Mouse (Mus musculus): ENCODE measurements around the gene Baiap2l1.
"Not testable (repeated sequence)": the region's sequence is repeated elsewhere in the genome, so short reads cannot be mapped to it uniquely, and the experiment has no call there.

The Baiap2l1 gene

DNA sequence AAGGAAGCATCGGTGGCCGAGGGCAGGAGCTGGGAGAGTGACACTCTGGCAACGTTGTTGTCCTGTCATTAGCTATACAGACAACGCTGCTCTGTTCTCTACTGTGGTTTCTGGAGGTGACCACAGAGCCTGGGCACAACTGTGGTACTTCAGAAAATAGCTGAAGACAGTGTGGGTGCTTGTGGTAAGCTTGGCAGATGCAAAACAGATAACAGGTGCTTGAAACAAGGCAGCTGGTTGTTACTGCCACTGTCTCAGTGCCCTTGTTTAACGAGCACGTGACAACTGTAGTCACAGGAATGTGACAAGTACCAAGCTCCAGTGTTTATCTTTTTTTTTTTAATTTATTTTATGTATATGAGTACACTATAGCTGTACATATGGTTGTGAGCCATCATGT is 13.3 kb downstream of the Baiap2l1 start:
- DNase-seq = no peak

DNA sequence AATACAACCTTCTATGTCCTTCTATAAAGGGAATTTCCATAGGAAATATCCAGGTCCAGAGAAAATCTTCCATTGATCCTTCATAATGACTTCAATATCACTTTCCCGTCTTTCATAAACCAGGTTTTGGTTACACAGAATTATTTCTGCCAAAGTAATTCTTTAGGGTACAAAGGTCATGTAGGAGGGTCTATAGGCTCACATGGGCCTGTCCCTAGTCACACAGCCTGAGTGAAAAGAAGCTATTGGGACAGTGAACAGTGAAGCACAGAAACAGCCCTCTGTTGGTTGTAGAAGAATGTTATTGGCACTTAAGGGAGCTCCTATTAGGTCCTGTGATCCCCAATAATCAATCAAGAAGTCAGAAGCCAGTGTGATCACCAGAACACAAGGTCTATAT is 16.8 kb downstream of the Baiap2l1 start:
- DNase-seq = no peak

DNA sequence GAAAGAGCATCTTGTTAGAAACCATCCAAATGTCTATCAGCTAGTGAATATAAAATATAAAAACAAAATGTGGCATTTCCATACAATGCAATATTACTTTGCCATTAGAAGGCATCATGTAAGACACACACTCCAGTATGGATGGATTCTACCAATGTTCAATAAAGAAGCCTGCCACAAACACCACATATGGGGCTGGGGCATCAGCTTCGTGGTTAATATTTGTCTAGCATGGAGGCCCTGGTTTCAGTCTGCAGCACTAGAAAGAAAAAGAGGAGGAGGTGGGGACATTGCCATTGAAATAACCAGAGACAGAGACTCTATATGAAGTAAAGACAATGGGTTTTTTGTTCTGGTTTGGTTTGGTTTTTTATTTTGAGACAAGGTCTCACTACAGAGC is 19.1 kb downstream of the Baiap2l1 start:
- no peak for DNase-seq

DNA sequence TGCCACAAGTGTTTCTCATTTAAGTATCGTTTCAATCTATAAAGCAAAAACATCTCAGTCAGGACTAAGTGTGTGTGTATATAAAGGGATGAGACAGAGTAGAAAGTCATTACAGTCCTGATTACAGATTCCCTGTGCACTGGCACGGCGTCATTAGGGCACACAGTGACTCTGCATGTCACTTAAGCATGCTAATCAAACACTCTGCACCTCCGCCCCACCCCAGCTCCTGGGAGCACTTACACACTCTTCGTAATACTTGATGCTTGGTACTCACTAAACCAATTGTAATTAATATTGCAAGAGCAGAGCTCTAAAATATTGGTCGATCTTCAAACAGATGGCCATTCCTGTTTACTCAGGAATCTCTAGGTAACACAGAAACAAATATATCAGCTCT is 22.6 kb downstream of the Baiap2l1 start:
- DNase-seq = not testable (repeated sequence)

DNA sequence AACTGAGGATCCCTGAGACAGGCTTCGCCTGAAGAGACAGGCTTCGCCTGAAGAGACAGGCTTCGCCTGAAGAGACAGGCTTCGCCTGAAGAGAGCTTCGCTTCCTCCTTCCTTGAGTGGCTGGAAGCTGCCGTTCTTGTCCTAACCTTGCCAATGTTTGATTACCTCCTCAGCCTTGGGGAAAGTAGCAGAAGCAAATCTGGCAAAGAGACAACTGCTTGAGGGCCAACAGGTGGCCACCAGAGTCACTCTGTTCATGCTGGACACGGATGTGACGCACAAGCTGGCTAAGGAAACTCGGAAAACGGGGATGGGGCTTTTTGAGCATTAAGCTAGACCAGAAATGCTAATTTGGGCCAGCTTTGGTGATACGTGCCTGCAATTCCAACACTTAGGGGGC is 23.9 kb downstream of the Baiap2l1 start:
- DNase-seq = no peak

DNA sequence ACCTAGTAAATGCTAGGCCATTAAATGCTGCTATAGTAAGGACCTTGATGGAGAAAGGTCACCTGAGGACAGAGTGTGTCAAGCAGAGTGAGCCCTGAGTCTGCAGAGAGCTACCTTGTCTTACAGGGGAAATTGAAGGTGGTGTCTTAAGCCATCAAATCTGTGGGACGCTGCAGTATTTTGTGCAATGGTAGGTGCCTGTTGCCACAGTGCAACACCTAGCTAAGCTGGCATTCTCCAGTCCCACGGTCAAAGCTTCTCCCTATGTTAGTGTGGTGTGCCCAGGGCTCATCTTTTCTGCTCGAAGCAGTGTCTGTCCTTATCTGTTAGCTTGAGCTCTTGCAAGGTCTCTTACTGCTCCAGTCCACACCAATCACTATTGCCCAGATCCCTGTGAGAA is 35.2 kb downstream of the Baiap2l1 start:
- DNase-seq = no peak

DNA sequence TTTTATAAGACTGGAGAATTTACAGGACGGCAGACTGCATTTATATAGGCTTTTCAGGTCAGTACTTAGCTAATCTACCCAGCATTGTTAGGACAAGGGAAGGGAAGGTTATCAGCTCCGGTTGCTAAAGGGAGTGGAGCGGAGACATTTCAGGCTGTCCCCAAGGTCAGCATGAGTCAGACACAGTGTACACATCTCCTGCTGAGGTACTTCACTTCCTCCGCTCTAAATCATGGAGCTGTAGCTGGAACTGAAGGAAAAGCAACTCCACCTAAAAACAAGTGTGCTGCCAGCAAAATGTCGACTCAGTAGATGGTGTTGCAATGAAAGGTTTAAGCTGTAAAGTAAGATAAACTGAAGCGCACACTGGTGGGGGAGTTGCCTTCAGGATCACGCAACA is 36.2 kb downstream of the Baiap2l1 start:
- no peak for DNase-seq

DNA sequence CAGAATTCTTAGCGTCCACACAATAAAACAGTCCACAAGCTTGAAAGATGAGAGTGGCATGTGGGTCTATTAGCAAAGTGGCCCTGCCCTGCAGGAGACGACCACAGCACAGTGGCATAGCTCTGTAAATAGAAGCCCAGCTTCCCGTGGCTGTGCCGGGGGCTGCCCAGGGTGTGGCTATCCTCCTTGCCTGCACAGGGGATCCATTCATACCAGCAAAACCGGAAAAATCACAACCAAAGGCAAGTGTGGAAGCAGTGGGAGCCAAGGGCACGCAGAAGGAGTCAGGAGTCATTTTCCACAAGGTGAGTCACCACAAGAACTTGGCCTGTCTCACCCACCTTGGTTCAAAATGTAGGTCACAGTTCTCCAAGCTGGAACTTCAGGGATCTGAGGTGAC is 39.6 kb downstream of the Baiap2l1 start:
- no peak for DNase-seq

DNA sequence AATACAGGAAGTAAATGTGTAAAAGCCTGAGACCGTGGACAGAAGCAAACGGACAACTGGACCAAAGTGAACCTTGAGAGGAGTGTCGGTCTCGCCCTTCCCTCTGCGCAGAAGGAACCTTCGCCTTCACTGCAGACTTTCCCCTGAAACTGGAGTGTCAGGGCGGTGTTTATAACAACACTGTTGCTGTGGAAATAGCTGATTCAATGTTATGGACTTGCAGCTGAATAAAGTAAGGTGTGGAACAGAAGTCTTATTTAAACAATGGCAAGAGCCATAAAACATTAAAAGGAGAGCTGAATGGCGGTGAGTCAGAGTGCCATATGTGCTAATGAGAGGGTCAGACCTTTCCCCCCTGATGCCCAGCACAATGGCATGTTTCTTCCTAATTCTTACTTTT is 40.5 kb downstream of the Baiap2l1 start:
- DNase-seq = no peak

DNA sequence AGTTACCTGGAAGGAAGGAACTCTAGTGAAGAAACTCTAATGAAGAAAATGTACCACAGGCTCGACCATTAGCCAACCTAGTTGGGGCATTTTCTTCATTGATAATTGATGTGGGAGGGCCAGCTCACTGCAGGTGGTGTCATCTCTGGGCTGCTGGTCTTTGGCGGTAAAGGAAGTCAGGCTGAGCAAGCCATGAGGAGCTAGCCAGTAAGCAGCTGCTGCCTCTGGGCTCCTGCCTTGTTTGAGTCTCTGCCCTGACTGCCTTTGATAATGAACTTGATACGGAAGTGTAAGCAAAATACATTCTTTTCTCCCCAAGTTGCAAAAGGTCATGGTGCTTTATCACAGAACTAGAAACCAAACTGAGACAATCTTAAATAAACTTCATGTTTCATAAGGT is 41.5 kb downstream of the Baiap2l1 start:
- DNase-seq = no peak

DNA sequence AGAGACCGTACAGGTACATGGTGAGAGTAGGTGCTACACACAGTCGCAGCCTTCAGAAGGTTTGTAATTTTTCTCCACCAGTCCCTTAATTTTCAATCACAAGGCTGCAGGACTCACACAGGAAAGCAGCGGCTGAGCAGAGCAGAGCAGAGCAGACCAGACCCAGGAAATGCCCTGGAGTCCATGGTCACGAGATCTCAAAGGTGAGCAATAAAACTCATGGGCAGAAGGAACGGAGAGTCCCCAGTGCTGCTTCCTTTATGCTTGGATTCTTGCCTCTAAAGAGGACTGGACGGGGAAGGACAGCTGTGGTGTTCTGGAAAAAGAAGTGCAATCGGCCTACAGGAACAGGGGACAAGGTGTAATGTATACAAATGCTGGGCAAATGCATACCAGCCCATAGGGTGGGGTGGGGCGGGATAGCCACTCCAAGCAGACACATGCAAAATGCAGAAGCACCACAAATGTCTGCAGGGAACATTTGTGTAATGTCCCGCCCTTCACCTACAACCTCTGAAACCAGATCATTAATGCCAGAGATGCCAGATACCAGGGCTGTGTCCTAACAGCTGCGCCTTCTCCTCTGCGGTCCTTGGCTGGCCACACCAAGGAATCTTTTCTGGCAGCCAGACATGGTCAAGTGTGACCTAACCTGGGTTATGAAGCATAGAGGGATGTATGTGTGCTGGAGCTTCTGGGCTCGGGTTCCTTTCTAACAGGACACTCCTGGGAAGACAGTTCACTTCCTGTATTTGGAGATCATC is 43.0 kb downstream of the Baiap2l1 start:
- DNase-seq = no peak

DNA sequence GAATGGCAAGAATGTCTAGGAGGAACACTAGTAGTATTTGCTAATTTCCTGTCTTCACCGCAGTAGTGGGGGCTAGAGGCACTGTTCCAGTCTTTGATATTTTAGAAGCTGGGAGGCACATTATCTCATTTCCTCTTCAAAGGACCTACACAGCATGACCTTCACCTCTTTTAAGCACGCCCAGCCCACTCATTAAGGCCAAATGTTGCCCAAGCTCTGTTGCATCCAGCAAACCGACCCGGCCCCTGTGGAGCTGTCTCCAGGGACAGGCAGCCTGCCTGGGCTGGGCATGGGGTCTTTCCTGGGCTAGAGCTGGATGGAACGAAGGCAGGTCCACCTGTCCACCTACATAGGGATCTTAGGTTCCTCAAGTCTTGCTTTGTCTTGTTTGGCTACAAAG is 44.6 kb downstream of the Baiap2l1 start:
- DNase-seq = no peak

DNA sequence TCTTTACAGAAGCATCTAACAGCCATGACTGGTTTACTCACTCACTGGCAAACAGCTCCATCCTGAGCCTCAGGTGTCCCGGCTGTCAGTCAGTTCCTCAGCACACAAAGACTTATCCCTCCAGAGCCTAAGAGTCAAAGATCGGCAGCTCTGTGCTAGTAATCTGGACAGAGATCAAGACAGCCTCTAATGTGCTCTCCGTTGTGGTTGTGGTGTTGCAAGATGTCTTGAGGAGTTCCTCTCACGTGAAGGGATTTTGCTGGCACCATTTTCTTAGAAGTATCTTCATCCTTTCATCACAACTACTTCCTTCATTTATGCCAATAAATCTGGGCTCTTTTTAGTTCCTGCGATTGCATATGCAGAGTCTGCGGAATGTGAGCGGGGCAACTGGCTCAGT is 45.7 kb downstream of the Baiap2l1 start:
- no peak for DNase-seq

DNA sequence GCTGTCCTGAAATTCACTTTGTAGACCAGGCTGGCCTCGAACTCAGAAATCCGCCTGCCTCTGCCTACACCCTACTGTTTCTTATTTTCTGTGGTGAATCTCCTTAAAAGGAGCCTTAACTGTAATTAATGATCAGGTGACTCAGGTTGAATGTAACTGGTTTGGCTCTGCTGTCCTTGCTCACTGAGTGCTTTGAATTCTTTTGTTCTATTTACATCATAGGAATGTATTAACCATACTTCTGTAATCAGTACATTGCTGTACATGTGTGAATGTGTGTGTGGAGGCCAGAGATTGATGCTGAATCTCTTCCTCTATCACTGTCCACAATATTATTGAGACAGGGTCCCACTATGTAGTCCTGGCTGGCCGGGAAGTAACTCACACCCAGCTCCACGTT is 49.0 kb downstream of the Baiap2l1 start:
- no peak for DNase-seq

DNA sequence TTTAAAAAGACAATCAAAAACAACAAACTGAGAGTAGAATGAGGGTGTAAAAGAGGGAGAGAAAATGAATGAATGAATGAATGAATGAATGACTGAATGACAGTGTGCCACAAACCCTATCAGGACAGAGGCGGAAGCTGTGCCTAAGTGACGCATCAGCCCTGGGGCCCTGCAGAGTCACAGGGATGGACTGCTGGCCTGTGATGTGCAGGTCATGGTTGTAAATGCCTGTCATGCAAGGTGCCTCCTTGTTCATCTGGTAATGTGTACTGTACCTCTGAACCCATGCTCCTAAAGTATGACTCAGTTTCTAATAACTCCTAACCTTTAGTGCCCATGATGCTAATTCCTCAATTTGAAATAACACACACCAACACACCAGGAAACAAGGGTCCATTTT is 54.8 kb downstream of the Baiap2l1 start:
- no peak for DNase-seq

DNA sequence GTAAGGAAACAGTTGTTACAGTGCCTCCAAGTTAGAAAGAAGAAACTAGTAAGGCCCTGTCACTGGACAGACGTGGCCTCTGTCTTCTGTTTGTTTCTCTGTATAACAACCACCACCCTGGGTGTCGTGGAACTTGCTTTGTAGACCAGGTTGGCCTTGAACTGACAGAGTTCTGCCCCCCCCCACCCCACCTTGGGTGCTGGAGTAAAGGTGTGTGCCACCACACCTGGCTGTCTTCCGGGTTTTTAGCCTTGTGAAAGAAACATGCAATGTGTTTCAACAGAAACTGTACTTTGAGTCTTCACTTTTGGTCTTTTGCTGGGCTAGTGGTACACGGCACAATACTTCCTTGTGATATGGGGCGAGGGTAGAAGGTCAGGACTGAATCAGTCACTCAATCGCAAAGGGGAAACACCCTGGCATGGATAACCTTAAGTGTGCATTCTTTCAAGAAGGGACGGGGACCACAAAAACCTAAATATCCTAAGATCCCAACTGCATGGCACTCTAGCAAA is 61.8 kb downstream of the Baiap2l1 start:
- DNase-seq = no peak

DNA sequence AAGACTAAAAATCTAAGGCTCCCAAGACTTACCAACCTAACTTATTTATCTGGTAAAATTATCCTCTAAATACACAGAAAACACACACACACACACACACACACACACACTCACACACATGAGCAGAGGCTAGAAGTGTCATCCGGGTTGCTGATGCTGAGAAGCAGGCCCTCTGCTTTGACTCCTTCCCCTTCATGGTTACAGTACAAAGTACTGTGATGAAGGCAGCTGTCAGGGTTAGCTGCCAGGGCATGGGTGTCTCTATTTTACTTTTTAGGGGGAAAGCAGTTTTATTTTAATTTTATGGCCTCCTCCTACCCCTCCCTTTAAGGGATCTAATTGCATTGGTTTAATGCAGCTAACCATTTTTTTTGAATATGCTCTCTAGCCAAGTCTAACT is 62.6 kb downstream of the Baiap2l1 start:
- DNase-seq = no peak

DNA sequence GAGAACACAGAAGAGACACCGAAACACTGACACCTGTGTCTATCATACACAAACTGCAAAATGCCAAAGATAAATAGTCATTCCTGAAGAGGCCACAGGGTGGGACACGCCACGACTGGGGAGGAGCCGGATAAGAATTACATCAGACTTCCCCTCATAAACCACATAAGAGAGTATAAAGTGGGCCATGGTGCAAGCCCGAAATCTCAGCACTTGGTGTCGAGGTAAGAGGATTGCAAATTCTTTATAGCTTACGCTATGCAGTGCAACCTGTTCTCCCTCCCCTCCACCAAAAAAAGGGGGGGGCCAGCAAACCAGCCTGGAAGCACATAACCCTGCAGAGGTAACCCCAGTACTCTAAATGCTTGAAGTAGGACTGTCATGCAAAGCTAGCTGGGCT is 63.0 kb downstream of the Baiap2l1 start:
- DNase-seq = no peak

DNA sequence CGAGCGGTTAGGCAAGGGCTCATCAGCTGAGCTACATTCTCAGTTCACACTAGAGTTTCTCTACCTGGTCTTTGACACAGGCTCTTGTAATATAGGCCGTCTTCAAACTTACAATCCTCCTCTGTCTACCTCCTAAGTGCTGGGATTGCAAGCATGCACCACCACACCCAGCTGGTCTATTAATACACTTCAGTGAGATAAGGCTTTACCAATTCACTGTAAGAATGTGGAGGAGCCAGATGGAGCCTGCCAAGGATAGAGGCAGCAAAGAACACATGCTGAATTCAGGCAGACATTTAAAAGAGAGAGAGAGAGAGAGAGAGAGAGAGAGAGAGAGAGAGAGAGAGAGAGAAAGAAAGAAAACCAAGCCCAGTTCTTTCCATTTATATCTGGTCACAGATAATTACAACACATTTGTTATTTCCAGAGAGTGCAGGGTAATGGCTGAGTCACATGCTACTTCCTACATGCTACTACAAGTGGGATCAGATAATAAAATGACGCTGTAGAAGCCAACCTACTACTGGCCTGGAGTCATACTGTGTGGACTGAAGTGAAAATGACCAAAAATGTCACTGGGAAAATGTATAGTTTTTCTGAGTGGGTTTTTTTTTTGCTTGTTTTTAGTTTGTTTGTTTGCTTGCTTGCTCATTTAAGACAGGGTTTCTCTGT is 68.0 kb downstream of the Baiap2l1 start:
- no peak for DNase-seq

DNA sequence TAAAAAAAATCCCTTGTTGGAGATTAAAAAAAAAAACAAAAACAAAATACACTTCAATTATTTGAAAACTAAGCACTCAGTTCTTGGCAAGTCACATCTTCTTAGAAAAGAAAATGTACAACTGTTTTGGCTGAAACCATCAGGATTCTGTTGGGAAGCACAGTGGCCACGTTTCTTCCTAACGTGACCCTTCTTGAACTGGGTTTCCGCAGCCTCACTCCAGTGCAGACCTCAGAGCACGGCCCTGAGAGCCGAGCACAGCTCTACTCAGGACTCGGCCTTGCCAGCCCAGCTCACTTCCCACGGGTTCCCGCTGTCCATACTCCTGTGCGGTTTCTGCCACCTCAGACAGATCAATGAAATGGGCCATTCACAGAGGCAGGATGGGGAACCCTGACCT is 69.5 kb downstream of the Baiap2l1 start:
- no peak for DNase-seq

DNA sequence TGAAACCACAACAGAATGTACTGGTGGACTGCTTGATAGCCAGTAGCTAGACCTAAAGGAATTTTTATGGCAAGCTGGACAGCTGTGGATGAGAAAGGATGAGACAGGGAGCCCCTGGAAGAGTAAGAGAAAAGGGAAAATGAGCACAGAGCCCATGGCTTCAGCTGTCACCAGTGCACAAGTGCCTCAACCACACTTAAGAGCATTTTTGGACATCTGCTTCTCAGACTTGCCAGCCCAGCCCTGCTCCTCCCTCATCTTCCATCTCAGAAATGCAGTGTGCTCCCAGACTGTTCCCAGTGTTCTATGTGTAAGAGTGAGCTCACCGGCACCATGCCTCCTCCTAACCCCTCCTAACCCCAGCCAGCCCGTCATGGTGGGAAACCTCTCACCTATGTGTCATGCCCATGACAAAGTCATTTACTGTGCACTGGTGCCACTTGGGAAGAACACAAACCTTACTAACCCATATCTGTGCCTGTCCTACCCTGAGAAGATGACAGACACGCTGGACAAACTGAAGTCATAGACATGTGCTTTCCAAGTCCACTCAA is 70.6 kb downstream of the Baiap2l1 start:
- no peak for DNase-seq

DNA sequence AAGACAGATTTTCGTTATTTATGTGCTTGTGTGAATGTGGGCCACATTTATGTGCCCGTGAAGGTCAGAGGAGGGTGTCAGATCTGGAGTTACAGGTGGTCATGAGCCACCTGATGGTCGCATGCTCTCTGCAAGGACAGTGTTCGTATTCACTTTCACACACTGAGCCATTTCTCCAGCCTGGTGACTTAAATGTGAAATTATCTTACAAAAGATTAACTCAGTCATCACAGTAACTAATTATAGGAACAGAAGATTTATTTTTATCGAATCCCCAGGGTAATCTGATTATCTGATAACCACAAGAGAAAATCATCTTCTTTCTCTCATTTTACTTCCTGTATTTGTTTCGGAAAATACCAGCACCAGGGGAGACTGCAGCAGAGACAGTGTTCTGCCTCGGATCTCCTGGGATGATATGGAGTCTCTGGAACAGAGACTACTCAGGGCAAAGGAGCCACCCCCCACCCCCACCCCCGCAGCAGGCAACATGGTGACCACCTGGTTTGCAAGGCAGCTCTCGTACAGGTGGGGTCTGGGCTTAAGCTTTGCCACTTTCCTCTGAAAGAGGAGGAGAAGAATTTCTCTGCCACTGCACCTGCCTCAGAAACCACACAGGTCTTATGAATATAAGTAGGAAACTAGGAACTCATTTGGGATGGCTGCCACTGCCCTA is 71.2 kb downstream of the Baiap2l1 start:
- DNase-seq = no peak

DNA sequence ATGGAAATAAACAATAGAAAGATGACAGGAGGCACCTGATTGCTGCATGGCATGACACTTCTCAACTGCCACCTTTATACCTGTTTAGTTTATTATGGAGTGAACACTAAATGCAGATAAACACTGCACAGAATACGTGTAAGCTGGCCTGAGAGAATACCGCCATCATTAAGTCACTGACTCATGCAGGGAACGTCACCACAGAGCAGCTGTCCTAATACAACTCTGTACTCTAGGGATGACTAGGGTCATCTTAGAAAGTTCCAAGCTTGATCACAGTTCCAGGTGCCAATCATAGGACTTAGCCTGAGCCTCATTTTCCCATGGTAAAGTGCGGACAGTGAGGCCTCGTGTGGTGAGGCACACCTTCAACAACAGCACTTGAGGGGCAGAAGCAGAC is 73.3 kb downstream of the Baiap2l1 start:
- DNase-seq = no peak

DNA sequence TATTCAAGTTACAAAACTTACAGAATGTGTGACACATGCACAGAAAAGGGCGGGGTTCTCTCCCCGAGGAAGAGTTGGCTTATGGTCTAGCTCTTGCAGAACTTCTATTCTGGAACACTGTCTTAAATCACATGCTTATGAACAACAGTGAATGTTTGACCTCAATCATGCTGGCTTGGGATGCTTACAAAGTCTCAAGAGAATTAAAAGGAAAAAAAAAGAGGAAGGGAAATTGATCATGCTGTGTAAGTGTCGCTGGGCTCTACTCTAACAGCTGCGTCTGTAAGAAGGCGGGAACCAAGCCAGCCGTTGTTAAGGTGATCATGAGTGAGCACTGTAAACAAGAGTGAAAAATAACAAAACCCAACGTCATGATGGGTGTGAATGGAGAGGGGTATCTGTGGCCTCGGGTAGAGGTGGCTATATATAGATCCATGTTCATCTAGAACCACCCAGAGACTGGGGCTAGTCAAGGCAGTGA is 74.3 kb downstream of the Baiap2l1 start:
- no peak for DNase-seq

All from thymus, adult 18-20 months (tissue).